Mouse (Mus musculus) cerebellum, adult 2 months (tissue): ENCODE measurements around the gene Dbr1. TPM values are rescaled to one million over a fixed set of nuclear protein-coding genes. Genes with fewer than 3 reads are reported as not detected.
"Not testable (repeated sequence)": the region's sequence is repeated elsewhere in the genome, so short reads cannot be mapped to it uniquely, and the experiment has no call there.

ENCODE experiments used
- DNase-seq, 2 experiments: peaks; one replicate each; pipeline ENCODE4 v3.0.0; 2021
- H3K27ac ChIP-seq: fragments of 200-500 bp; 2 replicates; pipeline ENCODE4 v1.5.1; 2012; ENCODE audit warnings: low read length, control low read depth, inconsistent platforms; ENCODE audit not compliant: insufficient read depth
- H3K27me3 ChIP-seq: fragments of 200-500 bp; 2 replicates; pipeline ENCODE4 v1.6.1; 2012; ENCODE audit warnings: inconsistent platforms, mild to moderate bottlenecking, low read length, moderate library complexity; ENCODE audit not compliant: control insufficient read depth, insufficient read depth
- H3K4me1 ChIP-seq: fragments of 200-500 bp; 2 replicates; pipeline ENCODE4 v1.6.1; 2011; ENCODE audit warnings: low read length; ENCODE audit not compliant: control insufficient read depth, insufficient read depth
- H3K4me3 ChIP-seq: fragments of 200-500 bp; replicated peaks from 2 replicates; pipeline ENCODE3; 2011; ENCODE audit warnings: mild to moderate bottlenecking, low read depth, low read length, control low read depth; ENCODE audit not compliant: insufficient read depth
- CTCF ChIP-seq: fragments of 200-500 bp; IDR thresholded peaks from 2 replicates; pipeline ENCODE4 v1.5.1; 2011; ENCODE audit warnings: low read depth, mild to moderate bottlenecking, control low read depth, low read length, moderate library complexity, borderline replicate concordance; ENCODE audit not compliant: insufficient read depth
- POLR2A ChIP-seq: fragments of 200-500 bp; IDR thresholded peaks from 2 replicates; pipeline ENCODE4 v1.6.1; 2011; ENCODE audit warnings: low read length, control low read depth, borderline replicate concordance; ENCODE audit not compliant: insufficient read depth
- WGBS: fragments of 180-500 bp; shearing (Covaris S2); methylation state at CpG from one replicate; pipeline ENCODE4 v1.1.7; 2018; 5-methylcytosine and 5-hydroxymethylcytosine counted together
- polyA plus RNA-seq: library from polyadenylated mRNA; depleted of rRNA; stranded (reverse); fragments of >200 nt; gene quantifications from 2 replicates; pipeline ENCODE4 v1.2.3, GENCODE M21; 2012

Gene Dbr1
- polyA plus RNA-seq, 1 experiment: 14.2 TPM

DNA sequence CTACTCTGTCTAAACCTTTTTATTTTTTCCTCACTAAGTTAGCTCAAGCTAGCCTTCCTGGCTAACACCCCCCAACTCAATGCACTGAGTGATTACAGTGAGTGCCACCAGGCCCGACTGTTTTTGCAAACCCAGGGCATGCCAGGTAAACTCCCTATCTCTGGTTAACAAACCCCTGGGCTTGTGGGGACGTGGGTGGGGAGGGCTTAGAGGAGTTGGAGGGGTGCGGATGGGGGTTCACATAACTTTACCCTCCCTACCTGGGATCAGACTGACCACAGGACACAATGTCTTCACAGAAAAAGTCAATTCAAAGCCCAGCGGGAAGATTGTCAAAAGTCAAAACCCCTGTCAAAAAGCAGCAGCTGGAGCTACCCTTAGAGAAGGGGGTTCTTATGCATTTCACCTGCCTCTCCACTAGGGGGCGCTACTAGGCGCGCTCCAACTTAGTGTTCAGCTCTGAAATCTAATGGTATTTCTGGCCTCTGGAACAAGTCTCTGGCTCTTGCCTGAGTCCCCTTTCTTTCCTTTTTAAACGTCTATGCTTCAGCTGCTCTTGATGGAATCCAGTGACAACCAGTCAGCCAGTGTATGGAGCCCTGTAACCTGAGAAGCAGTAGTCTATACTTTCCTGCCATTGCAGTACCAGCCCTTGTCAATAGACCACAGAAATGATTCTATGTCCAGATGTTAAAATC is 12.1 kb downstream of the Dbr1 start:
- Histone ChIP-seq H3K27ac (no peak overlapping the region), H3K4me1 (no peaks in the 10 kb centered on the region), H3K27me3 (no peaks in the 10 kb centered on the region), H3K4me3 (no peak overlapping the region)
- TF ChIP-seq CTCF: peak; percentile 76
- no peak for TF ChIP-seq POLR2A
- peak; percentile 33 to 58 for DNase-seq
- WGBS: 26% methylated on average over 8 of the region's 8 CpGs

DNA sequence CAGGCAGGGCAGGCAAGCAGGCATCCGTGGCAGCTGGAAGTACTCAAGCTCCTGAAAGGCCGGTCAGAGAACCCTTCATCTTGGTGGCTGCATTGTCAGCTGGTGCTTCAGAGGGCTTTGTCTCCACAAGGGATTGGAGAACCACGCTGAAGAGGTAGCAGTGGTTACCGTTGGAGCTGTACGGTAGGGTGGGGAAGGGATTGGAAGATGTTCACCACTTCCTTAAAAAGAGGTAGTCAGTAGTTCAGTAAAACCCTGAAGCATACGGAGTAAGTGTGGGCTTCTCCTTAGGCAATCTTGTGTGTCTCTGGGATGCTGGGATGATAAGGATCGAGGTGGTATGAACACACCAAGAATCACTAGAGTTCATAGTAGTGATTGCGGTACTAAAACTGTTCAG is 15.5 kb downstream of the Dbr1 start:
- Histone ChIP-seq H3K4me3 (no peak overlapping the region), H3K4me1 (no peaks in the 10 kb centered on the region), H3K27ac (no peak overlapping the region), H3K27me3 (no peaks in the 10 kb centered on the region)
- no peak for TF ChIP-seq POLR2A
- TF ChIP-seq CTCF: no peak
- DNase-seq: no peak
- WGBS: 74% methylated on average over 8 of the region's 8 CpGs

DNA sequence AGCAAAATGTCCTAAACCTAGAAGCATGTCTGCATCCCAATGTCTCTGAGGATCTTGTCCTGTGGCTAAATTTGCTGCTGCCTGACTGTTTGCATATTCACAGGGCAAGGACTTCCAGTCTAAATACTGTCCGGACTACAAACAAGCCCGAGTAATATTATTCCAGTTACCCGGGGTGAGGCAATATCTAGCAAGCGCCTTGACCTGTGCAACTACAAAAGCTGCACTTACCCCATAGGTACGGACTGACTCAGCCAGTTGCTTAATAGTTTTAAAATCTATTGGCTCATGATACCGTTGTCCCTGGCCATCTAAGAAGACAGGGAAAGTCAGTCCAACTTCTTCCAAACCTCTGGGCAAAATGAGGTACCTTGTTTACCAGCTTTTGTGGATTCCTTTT is 23.5 kb downstream of the Dbr1 start:
- not testable (repeated sequence) for H3K27ac ChIP-seq, H3K4me1 ChIP-seq, H3K27me3 ChIP-seq, DNase-seq, H3K4me3 ChIP-seq
- 94% methylated on average over 6 of the region's 6 CpGs for WGBS

DNA sequence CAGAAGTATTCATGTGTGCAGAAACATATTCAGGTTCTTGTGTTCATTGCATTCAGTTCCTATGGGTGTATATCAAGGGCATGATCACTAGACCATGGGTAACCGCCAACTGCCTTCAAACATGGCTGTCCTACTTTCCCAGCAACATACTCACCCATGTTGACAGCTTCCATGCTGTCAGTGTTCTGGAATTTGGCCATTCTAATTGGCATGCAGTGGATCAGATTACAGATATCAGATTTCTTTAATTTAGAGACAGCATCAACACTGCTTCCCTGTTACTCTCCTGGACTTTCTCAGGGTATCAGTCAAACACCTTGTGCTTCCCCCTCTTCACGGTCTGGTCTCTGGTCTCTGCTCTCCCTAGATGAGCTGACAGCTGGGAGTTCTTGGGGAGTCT is 28.0 kb downstream of the Dbr1 start:
- no peaks in the 10 kb centered on the region for H3K27me3 ChIP-seq
- no peaks in the 10 kb centered on the region for H3K4me1 ChIP-seq
- 68% methylated on average over 2 of the region's 2 CpGs for WGBS
- no peak for TF ChIP-seq POLR2A
- TF ChIP-seq CTCF: no peak
- H3K27ac ChIP-seq: no peak overlapping the region
- H3K4me3 ChIP-seq: no peak overlapping the region
- no peak for DNase-seq

DNA sequence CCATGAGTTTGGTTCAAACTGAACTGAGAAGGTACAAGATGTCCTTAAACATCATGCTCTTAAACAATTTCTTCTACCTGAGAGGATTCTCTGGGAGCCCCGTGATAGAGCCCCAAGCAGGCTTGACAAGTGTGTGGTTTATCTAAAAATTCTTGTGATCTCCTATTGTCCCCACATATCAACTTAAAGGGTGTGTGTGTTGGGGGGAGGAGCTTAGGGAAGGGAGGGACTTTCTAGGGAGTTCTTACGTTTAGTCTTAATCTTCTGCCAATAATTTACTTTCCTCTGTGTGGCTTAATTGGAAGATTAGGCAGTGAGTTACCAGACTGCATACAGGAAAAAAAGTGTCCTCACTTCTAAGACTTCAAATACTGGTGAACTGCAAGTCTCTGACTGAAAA is 36.6 kb downstream of the Dbr1 start, which contains the start of gene A4gnt:
Gene A4gnt, plus strand, starts transcription at position 301 of the 400 bp plus-strand sequence.
- 62% methylated on average over 2 of the region's 2 CpGs for WGBS
- Histone ChIP-seq H3K4me1 (no peaks in the 10 kb centered on the region), H3K4me3 (no peak within 1 kb of the TSS)

DNA sequence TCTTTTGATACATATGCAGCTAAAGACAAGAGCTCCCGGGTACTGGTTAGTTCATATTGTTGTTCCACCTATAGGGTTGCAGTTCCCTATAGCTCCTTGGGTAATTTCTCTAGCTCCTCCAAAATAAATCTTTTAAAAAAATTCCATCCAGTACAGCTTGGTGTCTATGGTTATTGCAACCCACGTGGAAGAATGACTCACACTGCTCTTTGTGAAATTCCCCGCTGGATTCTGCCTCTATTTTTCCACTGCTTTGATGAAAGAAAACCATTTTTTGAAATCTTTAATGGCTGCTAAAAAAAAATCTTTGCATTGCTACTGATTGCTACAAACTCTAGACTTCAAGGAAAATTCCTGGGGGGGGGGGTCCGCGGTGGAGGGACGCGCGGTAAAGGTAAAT is 44.1 kb downstream of the Dbr1 start:
- Histone ChIP-seq H3K27ac (no peak overlapping the region), H3K27me3 (no peaks in the 10 kb centered on the region), H3K4me1 (no peaks in the 10 kb centered on the region), H3K4me3 (no peak overlapping the region)
- DNase-seq: no peak
- no peak for TF ChIP-seq POLR2A
- no peak for TF ChIP-seq CTCF
- 92% methylated on average over 8 of the region's 8 CpGs for WGBS

More for the DNA sequence above, 36.6 kb downstream of the Dbr1 start, which contains the start of gene A4gnt:
- DNase-seq: no peak
- no peaks in the 10 kb centered on the region; the same call in 1 of the 2 replicates for H3K27me3 ChIP-seq
- no peak for TF ChIP-seq POLR2A
- no peak for TF ChIP-seq CTCF
- H3K27ac ChIP-seq: no peak within 1 kb of the TSS

DNA sequence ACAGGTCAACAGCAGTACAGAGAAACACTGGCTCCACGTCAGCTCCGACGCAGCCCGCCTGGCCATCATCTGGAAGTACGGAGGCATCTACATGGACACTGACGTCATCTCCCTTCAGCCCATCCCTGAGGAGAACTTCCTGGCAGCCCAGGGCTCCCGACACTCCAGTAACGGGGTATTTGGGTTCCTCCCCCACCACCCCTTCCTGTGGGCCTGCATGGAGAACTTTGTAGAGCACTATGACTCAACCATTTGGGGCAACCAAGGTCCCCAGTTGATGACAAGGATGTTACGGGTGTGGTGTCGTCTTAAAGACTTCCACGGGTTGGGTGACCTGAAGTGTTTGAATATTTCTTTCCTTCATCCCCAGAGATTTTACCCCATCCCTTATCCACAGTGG is 44.6 kb downstream of the Dbr1 start:
- Histone ChIP-seq H3K27ac (no peak overlapping the region), H3K27me3 (no peaks in the 10 kb centered on the region), H3K4me3 (no peak overlapping the region), H3K4me1 (no peaks in the 10 kb centered on the region)
- TF ChIP-seq POLR2A: no peak
- no peak for TF ChIP-seq CTCF
- no peak for DNase-seq
- WGBS: 91% methylated on average over 11 of the region's 11 CpGs

DNA sequence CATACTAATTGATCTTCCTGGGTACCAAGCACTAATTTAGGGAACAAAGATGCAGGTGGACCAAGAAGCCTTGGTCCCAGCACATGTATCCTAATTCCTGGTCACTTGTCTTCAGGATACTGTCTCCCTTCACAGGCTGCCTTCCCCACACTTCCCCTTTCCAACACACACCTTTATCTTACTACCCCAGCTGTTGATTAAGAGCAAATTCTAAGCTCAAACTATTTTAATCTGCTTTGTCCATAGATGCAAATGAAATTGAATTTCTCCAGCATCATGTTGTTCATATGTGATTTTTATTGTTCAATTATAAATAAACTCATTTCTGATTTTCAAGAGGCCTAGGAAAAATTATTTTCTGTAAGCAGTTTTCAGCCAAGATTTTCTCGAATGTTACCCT is 46.4 kb downstream of the Dbr1 start:
- no peak overlapping the region for H3K4me3 ChIP-seq
- TF ChIP-seq CTCF (no peak), POLR2A (no peak)
- 87% methylated on average over 1 of the region's 1 CpGs for WGBS

DNA sequence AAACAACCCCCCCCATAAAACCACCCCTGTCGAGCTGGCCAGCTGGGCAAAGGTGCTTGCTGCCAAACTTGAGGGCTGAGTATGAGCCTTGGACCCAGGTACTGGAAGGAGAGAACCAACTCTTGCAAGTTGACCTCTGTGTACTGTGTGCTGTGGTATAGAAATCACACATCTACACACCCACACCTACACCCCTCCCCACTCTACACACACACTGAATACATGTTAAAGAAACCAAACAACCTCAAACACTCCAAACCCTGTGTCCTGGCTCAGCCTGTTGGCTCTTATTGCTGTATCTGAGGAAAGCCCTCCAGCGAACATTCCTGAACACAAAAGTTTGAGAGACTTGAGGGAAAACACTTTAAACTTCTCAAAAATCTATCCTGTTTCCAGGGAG is 47.4 kb downstream of the Dbr1 start:
- Histone ChIP-seq H3K27me3 (no peaks in the 10 kb centered on the region), H3K27ac (no peak overlapping the region), H3K4me1 (no peaks in the 10 kb centered on the region), H3K4me3 (no peak overlapping the region)
- DNase-seq: no peak
- WGBS: 47% methylated on average over 2 of the region's 2 CpGs
- TF ChIP-seq POLR2A (no peak), CTCF (no peak)

More for the DNA sequence above, 46.4 kb downstream of the Dbr1 start:
- H3K4me1 ChIP-seq: no peaks in the 10 kb centered on the region
- no peaks in the 10 kb centered on the region for H3K27me3 ChIP-seq
- H3K27ac ChIP-seq: no peak overlapping the region
- DNase-seq: no peak
